Mouse (Mus musculus): Measurements from ENCODE around the gene Dus1l.
"Not testable (repeated sequence)": the region's sequence is repeated elsewhere in the genome, so short reads cannot be mapped to it uniquely, and the experiment has no call there.

Dus1l gene

GRCm38 (mm10) chr11:120773463-120774190 is 22.6 kb downstream of the Dus1l start:
- peak; percentile 1 for DNase-seq

- peak; percentile 1 for DNase-seq
These were observed 23.5 kb downstream of the Dus1l start for GRCm38 (mm10) chr11:120772749-120773148.

- peak; percentile 1 for DNase-seq
These were observed 28.0 kb downstream of the Dus1l start for GRCm38 (mm10) chr11:120768206-120768605.

- not testable (repeated sequence) for DNase-seq
These were observed 29.2 kb downstream of the Dus1l start for GRCm38 (mm10) chr11:120767023-120767422.

GRCm38 (mm10) chr11:120763121-120763999 is 32.8 kb downstream of the Dus1l start:
- not testable (repeated sequence) for DNase-seq

- DNase-seq: not testable (repeated sequence)
These were observed 33.5 kb downstream of the Dus1l start, which contains the start of gene Hmga1b for GRCm38 (mm10) chr11:120762672-120763041. Gene Hmga1b (plus strand): TSS chr11:120762794.

GRCm38 (mm10) chr11:120761811-120762671 is 34.2 kb downstream of the Dus1l start:
- no peak for DNase-seq

- no peak for DNase-seq
These were observed 36.0 kb downstream of the Dus1l start for GRCm38 (mm10) chr11:120760236-120760635.

GRCm38 (mm10) chr11:120751606-120752005 is 44.6 kb downstream of the Dus1l start:
- DNase-seq: no peak

- peak; percentile 51 for DNase-seq
These were observed 46.8 kb downstream of the Dus1l start for GRCm38 (mm10) chr11:120749430-120749829.

- no peak for DNase-seq
These were observed 48.2 kb downstream of the Dus1l start for GRCm38 (mm10) chr11:120747974-120748373.

GRCm38 (mm10) chr11:120744121-120744701 is 52.0 kb downstream of the Dus1l start:
- no peak for DNase-seq

GRCm38 (mm10) chr11:120740981-120741380 is 55.2 kb downstream of the Dus1l start:
- DNase-seq: no peak

Measured in thymus, postnatal 14 days (tissue).